27 mouse cellular contexts compared by ENCODE assay signal in the genomic region with DNA sequence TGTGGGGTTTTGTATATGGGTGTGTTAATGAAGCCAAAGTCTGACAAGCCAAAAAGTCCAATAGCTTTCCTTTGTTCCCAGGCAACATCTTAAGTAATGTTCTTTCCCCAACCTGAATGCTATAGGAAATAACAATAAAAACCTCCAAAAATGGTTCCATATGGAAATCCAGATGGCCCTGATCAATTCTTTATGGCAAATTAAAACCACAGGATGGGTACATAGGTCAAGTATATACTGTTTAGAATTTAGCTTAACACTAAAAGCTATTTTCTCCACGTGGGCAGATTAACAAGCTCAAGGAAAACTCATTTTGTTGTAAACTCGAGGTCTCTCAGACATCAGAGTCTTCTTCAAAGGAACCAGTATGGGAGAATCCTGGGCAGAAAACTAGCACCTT. TPM values are rescaled to one million over a fixed set of nuclear protein-coding genes. Genes with fewer than 3 reads are reported as not detected.
"Had no signal": no experiment of that assay in that cellular context is flagged by ENCODE, and none has a peak within 500 bp of the region (broad histone marks: within the 10 kb centered on the region; RNA-seq: fewer than 3 reads in every experiment).

No protein-coding gene starts in this region.

- DNase-seq: gastrocnemius, adult 2 months; gastrocnemius, postnatal 10 days; gastrocnemius, postnatal 25 days; heart, adult 18-20 months; heart, postnatal 14 days; heart, postnatal 36 days; kidney, adult 18-20 months; kidney, adult 8-10 months; kidney, postnatal 10 days; kidney, postnatal 25 days; kidney, postnatal 4 days; left cerebral cortex, postnatal 4 days had no signal

- ATAC-seq: hindbrain, postnatal 0 days; inflammation-experienced regulatory T-cells, adult 6 months; intestine, embryonic 15.5 days; intestine, postnatal 0 days; liver, embryonic 12.5 days had no signal

- H3K27me3 ChIP-seq: heart, embryonic 13.5 days; heart, embryonic 15.5 days; hindbrain, embryonic 13.5 days; hindbrain, embryonic 15.5 days; intestine, embryonic 15.5 days; limb, embryonic 15.5 days; liver, embryonic 12.5 days had no signal

- H3K27ac ChIP-seq: gastrocnemius, adult 2 months; heart, embryonic 13.5 days; heart, embryonic 15.5 days; hindbrain, embryonic 13.5 days; hindbrain, embryonic 15.5 days; hindbrain, postnatal 0 days; intestine, embryonic 15.5 days; layer of hippocampus, adult 2 months; left cerebral cortex, adult 2 months; limb, embryonic 15.5 days; liver, embryonic 12.5 days; liver, embryonic 14.5 days had no signal

- H3K9me3 ChIP-seq: heart, embryonic 13.5 days; heart, embryonic 15.5 days; hindbrain, embryonic 13.5 days; hindbrain, embryonic 15.5 days; intestine, embryonic 15.5 days; limb, embryonic 15.5 days; liver, embryonic 12.5 days had no signal

- H3K4me2 ChIP-seq: heart, embryonic 11.5 days; heart, embryonic 13.5 days; heart, embryonic 15.5 days; hindbrain, embryonic 13.5 days; hindbrain, embryonic 15.5 days; intestine, embryonic 15.5 days; limb, embryonic 15.5 days; liver, embryonic 12.5 days had no signal

- H3K4me1 ChIP-seq: heart, embryonic 13.5 days; heart, embryonic 15.5 days; hindbrain, embryonic 13.5 days; hindbrain, embryonic 15.5 days; intestine, embryonic 15.5 days; limb, embryonic 15.5 days; liver, embryonic 12.5 days had no signal

- H3K9ac ChIP-seq: heart, embryonic 13.5 days; heart, embryonic 15.5 days; hindbrain, embryonic 13.5 days; hindbrain, embryonic 15.5 days; intestine, embryonic 15.5 days; limb, embryonic 15.5 days; liver, embryonic 12.5 days; liver, embryonic 14.5 days had no signal

- H3K36me3 ChIP-seq: heart, embryonic 13.5 days; heart, embryonic 15.5 days; hindbrain, embryonic 13.5 days; hindbrain, embryonic 15.5 days; intestine, embryonic 15.5 days; limb, embryonic 15.5 days; liver, embryonic 12.5 days had no signal

- H3K4me3 ChIP-seq: gastrocnemius, adult 2 months; heart, embryonic 13.5 days; heart, embryonic 15.5 days; hindbrain, embryonic 13.5 days; hindbrain, embryonic 15.5 days; intestine, embryonic 15.5 days; layer of hippocampus, adult 2 months; left cerebral cortex, adult 2 months; limb, embryonic 15.5 days; liver, embryonic 12.5 days had no signal

RNA-seq across cellular contexts. Expression of a gene that starts 14.6 kb away (rescaled TPM):
- polyA plus RNA-seq: hindbrain, embryonic 11.5 days; hindbrain, embryonic 15.5 days; inflammation-experienced regulatory T-cells, adult 6 months; limb, embryonic 15.5 days; liver, embryonic 12.5 days; liver, embryonic 14.5 days had no signal
